Mouse (Mus musculus): ENCODE data around the gene Cpped1. TPM values are rescaled to one million over a fixed set of nuclear protein-coding genes. Genes with fewer than 3 reads are reported as not detected.

Cpped1 gene
- polyA plus RNA-seq, 1 experiment from 2014 or later = 19.4 TPM

GRCm38 (mm10) chr16:11756598-11757245 lies 152.5 kb downstream of the Cpped1 start:
- 65% methylated on average over 1 of the region's 1 CpGs for whole genome bisulfite sequencing
- ATAC-seq (ENCODE audit: insufficient number of reproducible peaks, insufficient read depth, low FRiP score, low TSS enrichment) = no peak
- Histone ChIP-seq H3K9ac (no peak overlapping the region), H3K4me1 (no peaks in the 10 kb centered on the region), H3K9me3 (no peaks in the 10 kb centered on the region), H3K27ac (no peak overlapping the region), H3K4me3 (no peak overlapping the region), H3K36me3 (no peaks in the 10 kb centered on the region), H3K27me3 (no peaks in the 10 kb centered on the region), H3K4me2 (replicated peaks) (no peak overlapping the region)

- Histone ChIP-seq H3K9ac (no peak overlapping the region), H3K9me3 (no peaks in the 10 kb centered on the region), H3K36me3 (no peaks in the 10 kb centered on the region), H3K4me2 (replicated peaks) (no peak overlapping the region), H3K27me3 (no peaks in the 10 kb centered on the region), H3K27ac (no peak overlapping the region), H3K4me3 (no peak overlapping the region), H3K4me1 (no peaks in the 10 kb centered on the region)
- no peak for ATAC-seq (ENCODE audit: insufficient number of reproducible peaks, insufficient read depth, low FRiP score, low TSS enrichment)
- 78% methylated on average over 9 of the region's 9 CpGs for WGBS
Observed at GRCm38 (mm10) chr16:11755281-11756066, 153.8 kb downstream of the Cpped1 start.

GRCm38 (mm10) chr16:11754136-11754535 lies 155.1 kb downstream of the Cpped1 start:
- Histone ChIP-seq H3K4me3 (no peak overlapping the region), H3K27ac (no peak overlapping the region), H3K27me3 (no peaks in the 10 kb centered on the region), H3K9ac (no peak overlapping the region), H3K4me2 (replicated peaks) (no peak overlapping the region), H3K36me3 (no peaks in the 10 kb centered on the region), H3K9me3 (no peaks in the 10 kb centered on the region), H3K4me1 (no peaks in the 10 kb centered on the region)
- 94% methylated on average over 2 of the region's 2 CpGs for WGBS
- no peak for ATAC-seq (ENCODE audit: insufficient number of reproducible peaks, insufficient read depth, low FRiP score, low TSS enrichment)

Other genes with a start within 250 kb of the Cpped1 start
- gene Shisa9, start 74.7 kb upstream of the Cpped1 start, polyA plus RNA-seq (2016; fragmentation: Nextera tagmentation; extraction: Ambion mirVana) = 0.70 and 0.83 TPM in 2 replicates